Mouse (Mus musculus): ENCODE measurements around the gene Cdc5l.
"Not testable (repeated sequence)": the region's sequence is repeated elsewhere in the genome, so short reads cannot be mapped to it uniquely, and the experiment has no call there.

Gene Cdc5l

GRCm38 (mm10) chr17:45433419-45434261 lies at the start of gene Cdc5l:
TSS of gene Cdc5l (minus strand) at chr17:45433737.
- DNase-seq = peak; percentile 93 to 94

GRCm38 (mm10) chr17:45480429-45480828 lies 46.9 kb upstream of the Cdc5l start:
- peak; percentile 70 to 71 for DNase-seq

- peak; percentile 86 to 91 for DNase-seq
Measured at GRCm38 (mm10) chr17:45478234-45478825, 44.8 kb upstream of the Cdc5l start.

GRCm38 (mm10) chr17:45474669-45475465 lies 41.3 kb upstream of the Cdc5l start, which contains the start of gene Spats1:
TSS of gene Spats1 (minus strand) at chr17:45475415.
- DNase-seq = peak; percentile 56 to 79

GRCm38 (mm10) chr17:45474146-45474545 lies 40.6 kb upstream of the Cdc5l start:
- no peak for DNase-seq

GRCm38 (mm10) chr17:45473667-45474066 lies 40.1 kb upstream of the Cdc5l start:
- DNase-seq = no peak

- DNase-seq = no peak
Measured at GRCm38 (mm10) chr17:45470726-45471125, 37.2 kb upstream of the Cdc5l start.

- no peak for DNase-seq
Measured at GRCm38 (mm10) chr17:45468302-45468701, 34.8 kb upstream of the Cdc5l start.

- no peak for DNase-seq
Measured at GRCm38 (mm10) chr17:45466701-45467100, 33.2 kb upstream of the Cdc5l start.

- no peak for DNase-seq
Measured at GRCm38 (mm10) chr17:45464255-45464654, 30.7 kb upstream of the Cdc5l start.

- no peak for DNase-seq
Measured at GRCm38 (mm10) chr17:45462506-45462905, 29.0 kb upstream of the Cdc5l start.

GRCm38 (mm10) chr17:45459062-45459461 lies 25.5 kb upstream of the Cdc5l start:
- DNase-seq = no peak

GRCm38 (mm10) chr17:45458516-45458915 lies 25.0 kb upstream of the Cdc5l start:
- DNase-seq = no peak

GRCm38 (mm10) chr17:45457487-45457886 lies 23.9 kb upstream of the Cdc5l start:
- DNase-seq = no peak

GRCm38 (mm10) chr17:45456260-45457152 lies 23.0 kb upstream of the Cdc5l start:
- no peak for DNase-seq

GRCm38 (mm10) chr17:45455783-45456182 lies 22.2 kb upstream of the Cdc5l start:
- not testable (repeated sequence) for DNase-seq

- no peak for DNase-seq
Measured at GRCm38 (mm10) chr17:45454794-45455193, 21.3 kb upstream of the Cdc5l start.

GRCm38 (mm10) chr17:45452271-45452670 lies 18.7 kb upstream of the Cdc5l start:
- no peak for DNase-seq

GRCm38 (mm10) chr17:45450153-45450552 lies 16.6 kb upstream of the Cdc5l start:
- no peak for DNase-seq

GRCm38 (mm10) chr17:45449586-45449985 lies 16.0 kb upstream of the Cdc5l start:
- DNase-seq = no peak

GRCm38 (mm10) chr17:45447063-45447462 lies 13.5 kb upstream of the Cdc5l start:
- no peak for DNase-seq

- no peak for DNase-seq
Measured at GRCm38 (mm10) chr17:45445923-45446322, 12.4 kb upstream of the Cdc5l start.
